Mouse (Mus musculus) right cerebral cortex, postnatal 25 days (tissue): ENCODE data around the gene Anapc16.
A peak's percentile ranks its signal among the peaks of the same experiment; 100 is the strongest.

Experiments
- DNase-seq: peaks from one replicate; pipeline ENCODE4 v3.0.0; 2022

Anapc16 gene

GRCm38 (mm10) chr10:59948363-59949254 lies 54.3 kb downstream of the Anapc16 start:
- no peak for DNase-seq

GRCm38 (mm10) chr10:59947296-59948073 lies 55.5 kb downstream of the Anapc16 start:
- no peak for DNase-seq

GRCm38 (mm10) chr10:59946362-59946761 lies 56.6 kb downstream of the Anapc16 start:
- DNase-seq, result no peak

- DNase-seq, result no peak
Measured at GRCm38 (mm10) chr10:59945416-59945815, 57.5 kb downstream of the Anapc16 start.

- DNase-seq, result peak; percentile 64
Measured at GRCm38 (mm10) chr10:59943421-59943989, 59.4 kb downstream of the Anapc16 start.

- peak; percentile 65 for DNase-seq
Measured at GRCm38 (mm10) chr10:59942847-59943420, 60.0 kb downstream of the Anapc16 start.

- DNase-seq, result no peak
Measured at GRCm38 (mm10) chr10:59942281-59942846, 60.6 kb downstream of the Anapc16 start.

- DNase-seq, result no peak
Measured at GRCm38 (mm10) chr10:59939081-59939480, 63.9 kb downstream of the Anapc16 start.

GRCm38 (mm10) chr10:59938662-59939061 lies 64.3 kb downstream of the Anapc16 start:
- DNase-seq, result no peak
